Mouse (Mus musculus) embryonic fibroblast, embryonic 13.5 days (primary cell): ENCODE results near the gene Ttc27.

Experiments
- CTCF ChIP-seq: IDR thresholded peaks from 2 replicates; pipeline ENCODE4 v1.5.1; 2011; ENCODE audit warnings: mild to moderate bottlenecking, control low read depth, low read length, moderate library complexity, borderline replicate concordance; ENCODE audit not compliant: insufficient read depth
- POLR2A ChIP-seq: IDR thresholded peaks from 2 replicates; pipeline ENCODE4 v1.6.1; 2011; ENCODE audit warnings: low read depth, mild to moderate bottlenecking, control low read depth, low read length, moderate library complexity

DNA sequence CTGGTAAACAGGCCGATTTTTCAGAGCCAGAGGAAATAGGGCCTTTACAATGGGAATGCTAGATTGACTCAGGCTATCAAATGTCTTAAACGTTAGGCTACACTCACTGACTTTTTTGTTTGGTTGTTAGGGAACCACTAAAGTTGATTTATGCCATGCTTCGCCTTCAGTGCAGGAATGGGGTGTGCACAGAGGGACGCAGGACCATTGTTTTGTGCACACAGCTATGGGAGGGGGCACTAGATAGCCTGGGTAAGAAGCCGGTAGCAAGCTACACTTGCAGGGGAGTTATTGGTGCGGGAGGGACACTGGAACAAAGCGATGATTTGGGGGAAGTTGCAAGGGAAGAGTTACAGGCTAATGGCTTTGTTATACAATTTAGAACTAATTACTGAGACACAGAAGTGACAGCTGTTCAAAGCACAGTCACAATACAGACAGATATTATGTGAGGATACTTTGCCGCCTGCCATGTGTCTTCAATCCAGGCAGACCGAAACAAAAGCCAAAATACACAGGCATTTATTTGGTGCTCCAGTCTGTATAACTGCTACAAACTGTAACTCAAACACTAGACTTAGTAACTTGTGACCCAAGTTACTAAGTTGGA lies 86.9 kb downstream of the Ttc27 start:
- TF ChIP-seq POLR2A (no peak), CTCF (no peak)
